Mouse (Mus musculus) thymus, adult 2 months (tissue): ENCODE measurements around the gene Acot7.

ENCODE experiments used
- CTCF ChIP-seq: fragments of 200-500 bp; IDR thresholded peaks from 2 replicates; pipeline ENCODE4 v1.5.1; 2012; ENCODE audit warnings: mild to moderate bottlenecking, control low read depth, low read length, moderate library complexity, borderline replicate concordance; ENCODE audit not compliant: control insufficient read depth, poor library complexity, insufficient read depth; ENCODE audit errors: extremely low read depth
- POLR2A ChIP-seq: fragments of 200-500 bp; IDR thresholded peaks from 2 replicates; pipeline ENCODE4 v1.6.1; 2012; ENCODE audit warnings: mild to moderate bottlenecking, low read length, control low read depth, moderate library complexity; ENCODE audit not compliant: control insufficient read depth, poor library complexity, insufficient read depth; ENCODE audit errors: extremely low read depth

GRCm38 (mm10) chr4:152285505-152285904, 107.6 kb downstream of the Acot7 start:
- TF ChIP-seq POLR2A (no peak), CTCF (peak; percentile 75; the same call in 1 of the 2 replicates)
